Mouse (Mus musculus): ENCODE data around the gene Dnah7c. TPM values are rescaled to one million over a fixed set of nuclear protein-coding genes. Genes with fewer than 3 reads are reported as not detected.

Dnah7c gene
- polyA plus RNA-seq, 1 experiment from 2014 or later = 0.18 TPM

- H3K9me3 ChIP-seq (ENCODE audit: control insufficient read depth, low read length) = no peaks in the 10 kb centered on the region
- H3K4me3 ChIP-seq (ENCODE audit: low read depth, low read length) = no peak overlapping the region
- no peak overlapping the region for H3K27ac ChIP-seq (ENCODE audit: low read depth, low read length)
- no peaks in the 10 kb centered on the region for H3K27me3 ChIP-seq (ENCODE audit: control insufficient read depth, insufficient read depth, low read length)
- WGBS = 52% methylated on average over 5 of the region's 5 CpGs
- no peaks in the 10 kb centered on the region for H3K36me3 ChIP-seq (ENCODE audit: control insufficient read depth, insufficient read depth, low read length)
- no peak overlapping the region for H3K4me2 ChIP-seq
- 0 out of 2 replicates have a peak, but pooled peaks cover 3% of the 10 kb centered on the region for H3K4me1 ChIP-seq (ENCODE audit: control insufficient read depth, insufficient read depth, low read length)
- peak; percentile 76 for DNase-seq (ENCODE audit: low spot score, missing footprints)
- ATAC-seq (ENCODE audit: low FRiP score) = no peak
- H3K9ac ChIP-seq (ENCODE audit: low read length) = no peak overlapping the region
These were observed 419.8 kb downstream of the Dnah7c start for GRCm38 (mm10) chr1:46845221-46845620.

- Histone ChIP-seq H3K4me2 (no peak overlapping the region), H3K27me3 (ENCODE audit: control insufficient read depth, insufficient read depth, low read length) (no peaks in the 10 kb centered on the region), H3K4me1 (ENCODE audit: control insufficient read depth, insufficient read depth, low read length) (peaks cover 14% of the 10 kb centered on the region), H3K27ac (ENCODE audit: low read depth, low read length) (no peak overlapping the region), H3K4me3 (ENCODE audit: low read depth, low read length) (no peak overlapping the region), H3K9me3 (ENCODE audit: control insufficient read depth, low read length) (no peaks in the 10 kb centered on the region), H3K9ac (ENCODE audit: low read length) (no peak overlapping the region), H3K36me3 (ENCODE audit: control insufficient read depth, insufficient read depth, low read length) (no peaks in the 10 kb centered on the region)
- WGBS = 57% methylated on average over 1 of the region's 1 CpGs
- DNase-seq (ENCODE audit: low spot score, missing footprints) (peak; percentile 94), ATAC-seq (ENCODE audit: low FRiP score) (no peak)
These were observed 424.4 kb downstream of the Dnah7c start for GRCm38 (mm10) chr1:46849758-46850157.

GRCm38 (mm10) chr1:46851586-46851985 lies 426.2 kb downstream of the Dnah7c start:
- no peak for ATAC-seq (ENCODE audit: low FRiP score)
- no peaks in the 10 kb centered on the region for H3K36me3 ChIP-seq (ENCODE audit: control insufficient read depth, insufficient read depth, low read length)
- peak overlapping the region; percentile 67 for H3K4me2 ChIP-seq
- no peaks in the 10 kb centered on the region for H3K9me3 ChIP-seq (ENCODE audit: control insufficient read depth, low read length)
- no peaks in the 10 kb centered on the region for H3K27me3 ChIP-seq (ENCODE audit: control insufficient read depth, insufficient read depth, low read length)
- H3K4me1 ChIP-seq (ENCODE audit: control insufficient read depth, insufficient read depth, low read length) = peaks cover 11% of the 10 kb centered on the region
- peak overlapping the region; percentile 6; the same call in 1 of the 2 replicates for H3K4me3 ChIP-seq (ENCODE audit: low read depth, low read length)
- H3K27ac ChIP-seq (ENCODE audit: low read depth, low read length) = no peak overlapping the region
- WGBS = 73% methylated on average over 4 of the region's 4 CpGs
- DNase-seq (ENCODE audit: low spot score, missing footprints) = peak; percentile 80
- H3K9ac ChIP-seq (ENCODE audit: low read length) = no peak overlapping the region; the same call in 1 of the 2 replicates

GRCm38 (mm10) chr1:46852216-46852599 lies 426.8 kb downstream of the Dnah7c start:
- ATAC-seq (ENCODE audit: low FRiP score) = no peak
- peak overlapping the region; percentile 96 for H3K4me3 ChIP-seq (ENCODE audit: low read depth, low read length)
- peaks cover 11% of the 10 kb centered on the region for H3K4me1 ChIP-seq (ENCODE audit: control insufficient read depth, insufficient read depth, low read length)
- H3K9me3 ChIP-seq (ENCODE audit: control insufficient read depth, low read length) = no peaks in the 10 kb centered on the region
- no peaks in the 10 kb centered on the region for H3K27me3 ChIP-seq (ENCODE audit: control insufficient read depth, insufficient read depth, low read length)
- H3K36me3 ChIP-seq (ENCODE audit: control insufficient read depth, insufficient read depth, low read length) = no peaks in the 10 kb centered on the region
- WGBS = 4% methylated on average over 4 of the region's 4 CpGs
- no peak overlapping the region for H3K27ac ChIP-seq (ENCODE audit: low read depth, low read length)
- H3K4me2 ChIP-seq = peak overlapping the region; percentile 67
- peak; percentile 87 for DNase-seq (ENCODE audit: low spot score, missing footprints)
- peak overlapping the region; percentile 99 for H3K9ac ChIP-seq (ENCODE audit: low read length)

GRCm38 (mm10) chr1:46852600-46853272 lies 427.3 kb downstream of the Dnah7c start:
- DNase-seq (ENCODE audit: low spot score, missing footprints) (peak; percentile 96), ATAC-seq (ENCODE audit: low FRiP score) (peak; percentile 38)
- peak overlapping the region; percentile 99 for H3K9ac ChIP-seq (ENCODE audit: low read length)
- peaks cover 11% of the 10 kb centered on the region for H3K4me1 ChIP-seq (ENCODE audit: control insufficient read depth, insufficient read depth, low read length)
- H3K27me3 ChIP-seq (ENCODE audit: control insufficient read depth, insufficient read depth, low read length) = no peaks in the 10 kb centered on the region
- WGBS = under 1% methylated on average over 63 of the region's 75 CpGs
- H3K27ac ChIP-seq (ENCODE audit: low read depth, low read length) = peak overlapping the region; percentile 96
- no peaks in the 10 kb centered on the region for H3K9me3 ChIP-seq (ENCODE audit: control insufficient read depth, low read length)
- H3K36me3 ChIP-seq (ENCODE audit: control insufficient read depth, insufficient read depth, low read length) = no peaks in the 10 kb centered on the region
- peak overlapping the region; percentile 67 for H3K4me2 ChIP-seq
- peak overlapping the region; percentile 96 for H3K4me3 ChIP-seq (ENCODE audit: low read depth, low read length)

GRCm38 (mm10) chr1:46853317-46854035 lies 428.1 kb downstream of the Dnah7c start:
- H3K4me1 ChIP-seq (ENCODE audit: control insufficient read depth, insufficient read depth, low read length) = peaks cover 11% of the 10 kb centered on the region
- ATAC-seq (ENCODE audit: low FRiP score) (peak; percentile 95), DNase-seq (ENCODE audit: low spot score, missing footprints) (peak; percentile 100)
- peak overlapping the region; percentile 67 for H3K4me2 ChIP-seq
- no peaks in the 10 kb centered on the region for H3K27me3 ChIP-seq (ENCODE audit: control insufficient read depth, insufficient read depth, low read length)
- H3K9me3 ChIP-seq (ENCODE audit: control insufficient read depth, low read length) = no peaks in the 10 kb centered on the region
- WGBS = under 1% methylated on average over 86 of the region's 86 CpGs
- H3K27ac ChIP-seq (ENCODE audit: low read depth, low read length) = peak overlapping the region; percentile 96
- peak overlapping the region; percentile 96 for H3K4me3 ChIP-seq (ENCODE audit: low read depth, low read length)
- H3K36me3 ChIP-seq (ENCODE audit: control insufficient read depth, insufficient read depth, low read length) = no peaks in the 10 kb centered on the region
- peak overlapping the region; percentile 99 for H3K9ac ChIP-seq (ENCODE audit: low read length)

GRCm38 (mm10) chr1:46854036-46854900 lies 428.9 kb downstream of the Dnah7c start:
- Histone ChIP-seq H3K9me3 (ENCODE audit: control insufficient read depth, low read length) (no peaks in the 10 kb centered on the region), H3K4me3 (ENCODE audit: low read depth, low read length) (peak overlapping the region; percentile 96), H3K9ac (ENCODE audit: low read length) (peak overlapping the region; percentile 65), H3K27me3 (ENCODE audit: control insufficient read depth, insufficient read depth, low read length) (no peaks in the 10 kb centered on the region), H3K36me3 (ENCODE audit: control insufficient read depth, insufficient read depth, low read length) (no peaks in the 10 kb centered on the region), H3K4me1 (ENCODE audit: control insufficient read depth, insufficient read depth, low read length) (peaks cover 11% of the 10 kb centered on the region), H3K27ac (ENCODE audit: low read depth, low read length) (peak overlapping the region; percentile 96), H3K4me2 (peak overlapping the region; percentile 45)
- WGBS = 32% methylated on average over 18 of the region's 18 CpGs
- DNase-seq (ENCODE audit: low spot score, missing footprints) (peak; percentile 89), ATAC-seq (ENCODE audit: low FRiP score) (no peak)

GRCm38 (mm10) chr1:46856498-46856897 lies 431.1 kb downstream of the Dnah7c start:
- Histone ChIP-seq H3K9me3 (ENCODE audit: control insufficient read depth, low read length) (no peaks in the 10 kb centered on the region), H3K4me1 (ENCODE audit: control insufficient read depth, insufficient read depth, low read length) (peaks cover 8% of the 10 kb centered on the region), H3K9ac (ENCODE audit: low read length) (no peak overlapping the region), H3K36me3 (ENCODE audit: control insufficient read depth, insufficient read depth, low read length) (no peaks in the 10 kb centered on the region), H3K27me3 (ENCODE audit: control insufficient read depth, insufficient read depth, low read length) (no peaks in the 10 kb centered on the region), H3K27ac (ENCODE audit: low read depth, low read length) (no peak overlapping the region), H3K4me2 (no peak overlapping the region), H3K4me3 (ENCODE audit: low read depth, low read length) (no peak overlapping the region)
- WGBS = 54% methylated on average over 4 of the region's 4 CpGs
- ATAC-seq (ENCODE audit: low FRiP score) (no peak), DNase-seq (ENCODE audit: low spot score, missing footprints) (no peak)
